Mouse (Mus musculus): ENCODE results near the gene Srp72.

DNA sequence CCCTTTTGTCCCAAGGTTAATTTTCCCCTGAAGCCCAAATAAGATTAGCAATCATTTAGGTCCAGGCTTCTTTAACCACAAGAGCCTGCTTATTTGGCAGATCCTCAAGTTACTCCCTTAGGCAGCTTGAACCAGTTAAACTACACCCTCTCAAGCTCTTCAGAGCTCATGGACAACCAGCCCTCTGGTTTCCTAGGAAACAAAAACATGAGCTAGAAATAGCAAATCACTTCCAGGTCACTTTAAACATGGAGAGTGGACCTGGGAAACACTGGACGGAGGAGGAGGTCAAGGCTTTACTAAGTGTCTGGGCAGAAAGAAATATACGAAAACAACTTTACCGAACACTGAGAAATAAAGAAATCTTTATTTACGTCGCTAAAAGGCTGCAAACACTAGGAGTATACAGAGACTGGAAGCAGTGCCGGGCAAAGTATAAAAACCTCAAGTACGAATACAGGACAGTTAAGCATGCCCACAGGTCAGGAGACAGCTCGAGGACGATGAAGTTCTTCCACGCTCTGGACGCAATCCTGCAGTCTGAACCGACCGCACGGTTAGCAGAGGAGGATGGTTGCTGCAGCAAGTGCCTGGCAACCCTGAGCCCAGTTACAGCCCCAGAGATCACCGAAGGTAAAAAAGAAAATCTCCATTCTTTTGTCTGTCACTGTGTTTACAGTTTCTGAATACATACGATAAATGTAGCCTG lies 46.2 kb upstream of the Srp72 start:
- TF ChIP-seq GATA1 (IDR thresholded peaks at IDR 0.05; ENCODE audit: borderline replicate concordance, low read length) (no peak), FLI1 (IDR thresholded peaks at IDR 0.05; ENCODE audit: low read length) (no peak)
